Mouse (Mus musculus): ENCODE data around the gene Grb7. TPM values are rescaled to one million over a fixed set of nuclear protein-coding genes. Genes with fewer than 3 reads are reported as not detected.

Grb7 gene
- polyA plus RNA-seq, 1 experiment = not detected

DNA sequence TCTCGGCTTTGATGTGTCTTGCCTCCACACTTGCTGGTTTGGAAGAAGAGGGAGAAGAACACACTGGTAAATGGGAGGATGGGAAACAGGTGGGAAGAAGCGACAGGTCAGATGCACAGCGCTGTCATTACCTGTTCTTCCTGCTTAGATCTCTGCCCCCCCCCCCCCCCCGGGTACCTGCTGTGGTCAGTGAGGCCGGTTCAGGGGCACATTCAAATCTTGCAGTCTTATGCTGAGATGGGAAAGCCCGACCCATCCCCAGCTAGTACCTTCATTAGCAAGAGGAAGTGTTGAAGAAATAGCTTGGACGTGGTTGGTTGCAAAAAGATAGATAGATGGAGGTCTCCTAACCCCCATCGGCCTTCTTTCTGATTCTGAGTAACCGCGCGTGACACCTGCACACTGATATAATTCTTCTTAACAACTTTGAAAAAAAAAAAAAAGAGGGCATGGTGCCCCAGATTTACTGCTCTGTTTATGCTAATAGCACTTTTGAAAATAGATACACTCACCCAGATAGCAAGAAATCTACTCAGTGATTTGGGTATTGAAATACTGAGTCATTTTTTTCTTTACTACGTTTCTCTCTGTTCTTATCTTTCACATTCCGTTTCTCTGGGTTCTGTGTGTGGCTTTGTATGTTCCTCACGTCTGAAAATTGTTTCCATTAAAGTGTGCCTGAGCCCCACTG is 31.0 kb downstream of the Grb7 start:
- Histone ChIP-seq H3K27ac (ENCODE audit: insufficient read depth, low read depth, low read length) (no peak overlapping the region), H3K4me3 (ENCODE audit: insufficient read depth, low read length) (no peak overlapping the region), H3K4me1 (ENCODE audit: control insufficient read depth, insufficient read depth, low read length) (0 out of 2 replicates have a peak, but pooled peaks cover 2% of the 10 kb centered on the region)
- no peak for TF ChIP-seq CTCF (IDR thresholded peaks at IDR 0.05; ENCODE audit: low read depth, low read length)
- no peak for TF ChIP-seq POLR2A (IDR thresholded peaks at IDR 0.05; ENCODE audit: borderline replicate concordance, low read depth, low read length)

DNA sequence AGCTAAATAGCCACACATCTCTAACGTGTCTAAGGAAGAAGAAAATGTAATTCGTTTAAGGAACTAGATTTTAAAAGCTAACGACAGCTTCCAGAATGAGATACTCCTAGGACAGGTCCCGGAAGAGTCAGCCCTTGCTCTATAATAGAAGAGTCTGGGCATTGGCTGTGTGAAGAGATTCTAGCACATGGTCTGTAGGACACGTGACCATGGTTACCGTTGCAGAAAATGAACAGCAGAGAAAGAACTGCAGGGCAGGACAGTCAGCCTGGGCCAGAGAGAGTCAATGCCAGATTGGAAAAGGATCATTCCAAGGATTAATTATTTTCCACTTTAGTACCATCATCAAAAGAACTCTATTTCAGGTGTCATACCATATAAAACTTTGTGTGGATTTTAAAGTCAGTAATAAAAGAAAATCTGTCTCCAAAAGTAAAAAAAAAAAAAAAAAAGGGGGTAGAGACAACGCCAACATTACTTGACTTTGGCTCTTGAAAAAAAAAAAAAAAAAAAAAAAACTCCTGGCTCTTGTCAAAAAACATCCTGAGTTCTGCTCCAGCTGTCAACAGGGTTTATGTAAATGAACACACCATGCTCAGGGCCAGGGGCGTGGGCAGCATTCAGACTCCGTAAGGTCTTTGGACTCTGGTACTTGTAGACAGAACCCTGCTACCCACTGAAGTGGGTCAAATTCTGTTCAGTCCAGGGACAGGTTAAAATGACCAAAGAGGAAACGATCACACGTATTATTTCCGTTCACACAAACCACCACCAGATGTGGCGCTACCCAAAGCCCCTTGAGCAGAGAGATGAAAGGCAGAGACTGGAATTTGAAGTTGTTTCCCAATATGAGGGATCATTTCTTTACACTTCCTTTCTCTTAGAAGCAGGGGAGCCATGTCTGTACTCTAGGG is 33.1 kb downstream of the Grb7 start:
- no peak overlapping the region for H3K4me3 ChIP-seq (ENCODE audit: insufficient read depth, low read length)
- TF ChIP-seq CTCF (IDR thresholded peaks at IDR 0.05; ENCODE audit: low read depth, low read length) = no peak
- TF ChIP-seq POLR2A (IDR thresholded peaks at IDR 0.05; ENCODE audit: borderline replicate concordance, low read depth, low read length) = no peak
- no peak overlapping the region for H3K27ac ChIP-seq (ENCODE audit: insufficient read depth, low read depth, low read length)
- 0 out of 2 replicates have a peak, but pooled peaks cover 2% of the 10 kb centered on the region for H3K4me1 ChIP-seq (ENCODE audit: control insufficient read depth, insufficient read depth, low read length)

DNA sequence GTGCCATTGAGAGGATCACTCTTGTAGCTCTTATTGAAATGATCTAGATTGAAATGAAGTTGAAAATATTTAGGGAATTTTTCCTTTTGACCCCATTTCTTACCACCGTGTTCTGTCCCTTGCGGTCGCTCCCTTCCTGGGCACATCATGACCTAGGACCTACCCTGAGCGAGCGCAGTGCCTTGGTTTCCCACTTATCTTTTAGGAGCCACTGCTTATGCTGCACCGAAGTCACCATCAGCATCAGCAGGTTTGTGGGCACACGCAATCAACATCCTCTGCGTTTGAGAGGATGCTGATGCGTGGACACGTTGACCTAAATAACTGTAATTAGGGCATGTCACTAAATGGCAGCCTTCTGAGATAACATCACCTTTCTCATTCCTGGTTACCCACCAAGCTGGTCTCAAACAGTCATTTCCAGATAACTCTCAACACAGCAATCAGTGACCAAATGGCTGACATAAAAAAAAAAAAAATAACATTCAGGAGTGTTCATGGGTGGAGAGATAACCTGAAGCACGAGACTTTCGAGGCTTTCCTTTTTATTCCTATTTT is 33.8 kb downstream of the Grb7 start:
- Histone ChIP-seq H3K27ac (ENCODE audit: insufficient read depth, low read depth, low read length) (no peak overlapping the region), H3K4me1 (ENCODE audit: control insufficient read depth, insufficient read depth, low read length) (0 out of 2 replicates have a peak, but pooled peaks cover 2% of the 10 kb centered on the region), H3K4me3 (ENCODE audit: insufficient read depth, low read length) (no peak overlapping the region)
- TF ChIP-seq POLR2A (IDR thresholded peaks at IDR 0.05; ENCODE audit: borderline replicate concordance, low read depth, low read length) = no peak
- TF ChIP-seq CTCF (IDR thresholded peaks at IDR 0.05; ENCODE audit: low read depth, low read length) = no peak

DNA sequence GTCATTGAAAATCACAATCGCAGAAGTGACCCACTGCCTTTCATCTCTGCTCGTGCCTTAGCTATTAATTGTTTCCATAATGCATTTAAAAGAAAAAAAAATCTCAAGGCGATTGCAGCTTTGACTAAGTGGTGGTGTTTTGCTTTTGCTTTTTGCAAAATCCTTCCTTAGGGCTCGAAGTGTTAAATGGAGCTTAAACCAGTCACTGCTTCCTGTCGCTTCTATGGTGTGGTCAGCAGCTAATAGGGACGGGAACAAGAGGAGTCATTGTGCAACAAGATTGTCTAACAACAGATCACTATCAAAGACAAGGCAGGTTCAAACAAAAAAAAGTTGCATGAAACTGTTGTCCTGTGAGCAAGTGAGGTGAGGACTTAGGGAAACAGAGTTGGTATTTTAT is 35.0 kb downstream of the Grb7 start:
- H3K4me1 ChIP-seq (ENCODE audit: control insufficient read depth, insufficient read depth, low read length) = 0 out of 2 replicates have a peak, but pooled peaks cover 2% of the 10 kb centered on the region

DNA sequence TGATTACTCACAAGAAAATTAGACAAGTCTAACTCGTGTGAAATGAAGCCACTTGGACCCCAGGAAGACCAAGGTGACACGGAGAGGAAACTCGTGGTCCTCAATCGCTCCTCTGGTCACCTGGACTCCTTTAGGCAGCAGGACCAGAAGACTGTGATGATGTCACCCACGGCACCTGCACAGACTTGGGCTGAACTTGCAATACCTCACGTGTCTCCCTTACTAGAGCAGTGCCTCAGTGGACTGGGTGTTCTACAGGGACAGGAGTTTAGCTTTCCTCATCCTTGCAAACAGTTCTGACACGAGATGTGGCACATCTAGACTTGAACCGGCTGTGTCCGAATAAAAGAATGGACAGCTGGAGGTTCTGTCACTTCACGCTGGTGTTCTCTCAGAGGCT is 35.9 kb downstream of the Grb7 start:
- no peak for TF ChIP-seq POLR2A (IDR thresholded peaks at IDR 0.05; ENCODE audit: borderline replicate concordance, low read depth, low read length)
- no peak for TF ChIP-seq CTCF (IDR thresholded peaks at IDR 0.05; ENCODE audit: low read depth, low read length)
- H3K27ac ChIP-seq (ENCODE audit: insufficient read depth, low read depth, low read length) = no peak overlapping the region
- no peak overlapping the region for H3K4me3 ChIP-seq (ENCODE audit: insufficient read depth, low read length)
- 0 out of 2 replicates have a peak, but pooled peaks cover 2% of the 10 kb centered on the region for H3K4me1 ChIP-seq (ENCODE audit: control insufficient read depth, insufficient read depth, low read length)

More for the DNA sequence above, 35.0 kb downstream of the Grb7 start:
- H3K4me3 ChIP-seq (ENCODE audit: insufficient read depth, low read length) = no peak overlapping the region
- H3K27ac ChIP-seq (ENCODE audit: insufficient read depth, low read depth, low read length) = no peak overlapping the region
- TF ChIP-seq CTCF (IDR thresholded peaks at IDR 0.05; ENCODE audit: low read depth, low read length) (no peak), POLR2A (IDR thresholded peaks at IDR 0.05; ENCODE audit: borderline replicate concordance, low read depth, low read length) (no peak)

DNA sequence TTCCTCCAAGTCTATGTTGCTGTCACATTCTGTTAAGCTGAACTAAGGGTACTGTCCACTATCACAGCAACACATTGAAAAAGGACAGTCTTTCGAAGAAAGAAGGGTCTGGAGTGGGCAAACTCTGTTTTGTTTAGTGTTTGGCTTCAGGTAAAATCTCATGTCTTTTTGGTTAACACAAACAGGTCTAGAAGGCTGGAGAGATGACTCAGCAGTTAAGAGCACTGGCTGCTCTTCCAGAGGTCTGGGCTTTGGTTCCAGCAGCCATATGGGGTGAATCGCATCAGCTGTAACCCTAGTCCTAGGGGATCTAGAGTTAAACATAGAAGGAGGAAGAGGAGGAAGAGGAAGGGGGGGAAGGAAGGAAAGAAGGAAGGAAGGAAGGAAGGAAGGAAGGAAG is 39.6 kb downstream of the Grb7 start:
- Histone ChIP-seq H3K27ac (ENCODE audit: insufficient read depth, low read depth, low read length) (no peak overlapping the region), H3K4me1 (ENCODE audit: control insufficient read depth, insufficient read depth, low read length) (0 out of 2 replicates have a peak, but pooled peaks cover 2% of the 10 kb centered on the region), H3K4me3 (ENCODE audit: insufficient read depth, low read length) (no peak overlapping the region)
- TF ChIP-seq POLR2A (IDR thresholded peaks at IDR 0.05; ENCODE audit: borderline replicate concordance, low read depth, low read length) = no peak
- no peak for TF ChIP-seq CTCF (IDR thresholded peaks at IDR 0.05; ENCODE audit: low read depth, low read length)

DNA sequence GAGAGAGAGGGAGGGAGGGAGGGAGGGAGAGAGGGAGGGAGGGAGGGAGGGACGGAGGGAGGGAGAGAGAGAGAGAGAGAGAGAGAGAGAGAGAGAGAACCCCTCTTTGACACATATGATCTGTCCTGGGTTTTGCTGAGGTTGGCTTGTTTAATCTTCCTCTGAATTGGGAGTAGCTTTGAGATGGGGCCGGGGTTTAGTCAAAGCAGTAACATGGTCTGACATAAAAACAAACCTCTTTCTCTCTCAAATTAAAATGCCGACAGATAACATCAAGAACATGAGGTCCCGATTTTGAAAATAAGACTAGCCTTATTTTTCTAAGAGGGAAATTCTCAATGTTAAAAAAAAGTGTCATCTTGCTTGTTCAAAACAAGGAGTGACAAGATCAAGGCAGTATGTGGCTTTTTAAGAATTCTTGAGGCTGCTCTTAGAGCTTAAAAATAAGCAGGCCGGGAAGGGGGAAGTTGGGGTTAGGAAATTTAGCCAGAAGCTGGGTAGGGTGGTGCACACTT is 41.4 kb downstream of the Grb7 start:
- Histone ChIP-seq H3K4me1 (ENCODE audit: control insufficient read depth, insufficient read depth, low read length) (no peaks in the 10 kb centered on the region), H3K27ac (ENCODE audit: insufficient read depth, low read depth, low read length) (no peak overlapping the region), H3K4me3 (ENCODE audit: insufficient read depth, low read length) (no peak overlapping the region)
- TF ChIP-seq CTCF (IDR thresholded peaks at IDR 0.05; ENCODE audit: low read depth, low read length) (no peak), POLR2A (IDR thresholded peaks at IDR 0.05; ENCODE audit: borderline replicate concordance, low read depth, low read length) (no peak)

DNA sequence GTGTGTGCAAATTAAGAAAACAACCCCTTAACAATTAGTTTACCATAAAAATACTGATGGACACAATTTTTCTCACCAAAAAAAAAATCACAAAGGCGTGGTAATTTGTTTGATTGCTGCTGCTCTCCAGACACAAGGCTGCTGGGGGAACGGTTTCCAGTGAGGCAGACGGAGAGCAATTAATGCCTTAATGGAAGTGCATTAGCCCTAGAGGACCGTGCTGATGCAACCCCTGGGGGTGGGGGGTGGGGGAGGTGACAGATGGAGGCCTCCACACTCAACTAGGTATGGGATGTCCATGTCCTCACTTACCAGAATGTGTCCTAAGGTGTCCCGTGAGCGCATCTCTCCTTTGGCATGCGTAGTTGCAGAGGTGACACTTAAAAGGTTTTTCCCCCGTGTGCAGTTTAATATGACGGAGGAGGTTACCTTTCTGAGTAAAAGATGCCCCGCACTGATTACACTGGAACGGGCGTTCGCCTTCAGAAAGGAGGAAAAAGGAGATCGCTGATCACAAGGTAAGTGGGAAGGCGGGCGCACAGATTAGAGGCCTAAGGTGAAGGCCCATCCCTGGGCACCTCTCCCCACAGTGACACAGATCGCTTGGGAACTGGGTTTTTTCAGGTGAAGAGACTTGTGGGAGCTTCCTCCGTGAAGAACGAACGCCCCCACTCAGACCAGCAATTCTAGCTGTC is 42.5 kb downstream of the Grb7 start:
- H3K27ac ChIP-seq (ENCODE audit: insufficient read depth, low read depth, low read length) = no peak overlapping the region
- no peak overlapping the region for H3K4me3 ChIP-seq (ENCODE audit: insufficient read depth, low read length)
- no peak for TF ChIP-seq POLR2A (IDR thresholded peaks at IDR 0.05; ENCODE audit: borderline replicate concordance, low read depth, low read length)
- TF ChIP-seq CTCF (IDR thresholded peaks at IDR 0.05; ENCODE audit: low read depth, low read length) = no peak
- no peaks in the 10 kb centered on the region for H3K4me1 ChIP-seq (ENCODE audit: control insufficient read depth, insufficient read depth, low read length)

DNA sequence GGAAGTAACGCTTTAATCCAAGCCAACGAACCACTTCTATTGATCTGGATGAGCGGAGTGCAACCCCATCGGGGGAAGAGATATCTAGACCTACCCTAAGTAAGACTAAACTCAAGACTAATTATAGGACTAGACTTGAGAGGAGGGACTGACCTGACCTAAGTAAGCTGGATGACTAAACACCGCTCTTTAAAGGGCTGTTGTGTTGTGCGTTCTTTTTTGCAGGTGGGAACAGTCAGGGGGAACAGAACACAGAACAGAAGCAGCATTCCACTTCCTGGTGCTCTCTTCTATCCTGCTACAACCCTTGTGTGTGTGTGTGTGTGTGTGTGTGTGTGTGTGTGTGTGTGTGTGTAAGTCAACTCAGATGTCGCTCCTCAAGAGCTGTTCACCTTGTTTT is 45.4 kb downstream of the Grb7 start:
- Histone ChIP-seq H3K4me3 (ENCODE audit: insufficient read depth, low read length) (no peak overlapping the region), H3K27ac (ENCODE audit: insufficient read depth, low read depth, low read length) (no peak overlapping the region), H3K4me1 (ENCODE audit: control insufficient read depth, insufficient read depth, low read length) (no peaks in the 10 kb centered on the region)
- TF ChIP-seq POLR2A (IDR thresholded peaks at IDR 0.05; ENCODE audit: borderline replicate concordance, low read depth, low read length) = no peak
- no peak for TF ChIP-seq CTCF (IDR thresholded peaks at IDR 0.05; ENCODE audit: low read depth, low read length)

Measured in bone marrow macrophage, adult 2 months (primary cell).